Mouse (Mus musculus) thymus, adult 2 months (tissue): ENCODE results near the gene Slc35e2.

Source experiments
- CTCF ChIP-seq: fragments of 200-500 bp; IDR thresholded peaks from 2 replicates; pipeline ENCODE4 v1.5.1; 2012; ENCODE audit warnings: mild to moderate bottlenecking, control low read depth, low read length, moderate library complexity, borderline replicate concordance; ENCODE audit not compliant: control insufficient read depth, poor library complexity, insufficient read depth; ENCODE audit errors: extremely low read depth
- POLR2A ChIP-seq: fragments of 200-500 bp; IDR thresholded peaks from 2 replicates; pipeline ENCODE4 v1.6.1; 2012; ENCODE audit warnings: mild to moderate bottlenecking, low read length, control low read depth, moderate library complexity; ENCODE audit not compliant: control insufficient read depth, poor library complexity, insufficient read depth; ENCODE audit errors: extremely low read depth

DNA sequence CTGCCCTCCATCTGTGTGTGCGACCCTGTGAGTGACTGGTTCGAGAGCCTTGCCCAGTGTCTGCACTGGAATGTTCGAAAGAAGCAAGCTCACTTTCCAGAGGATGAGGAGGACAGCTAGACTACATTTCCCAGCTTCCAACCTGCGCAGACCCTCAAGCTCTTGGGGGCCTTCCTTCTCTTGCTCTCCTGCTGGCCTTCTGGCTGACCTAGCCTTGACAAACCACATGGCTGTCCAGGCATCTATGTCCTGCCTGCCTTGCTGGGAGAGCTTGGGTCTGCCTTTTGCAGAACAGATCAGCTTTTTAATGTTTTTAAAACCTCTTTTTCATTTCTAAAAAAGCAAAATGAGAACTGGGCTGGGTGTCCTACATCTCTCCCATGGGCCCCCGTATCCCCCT is 11.9 kb upstream of the Slc35e2 start:
- TF ChIP-seq POLR2A, result no peak
- TF ChIP-seq CTCF, result no peak
